9 mouse cellular contexts compared by ENCODE assay signal in the genomic region with DNA sequence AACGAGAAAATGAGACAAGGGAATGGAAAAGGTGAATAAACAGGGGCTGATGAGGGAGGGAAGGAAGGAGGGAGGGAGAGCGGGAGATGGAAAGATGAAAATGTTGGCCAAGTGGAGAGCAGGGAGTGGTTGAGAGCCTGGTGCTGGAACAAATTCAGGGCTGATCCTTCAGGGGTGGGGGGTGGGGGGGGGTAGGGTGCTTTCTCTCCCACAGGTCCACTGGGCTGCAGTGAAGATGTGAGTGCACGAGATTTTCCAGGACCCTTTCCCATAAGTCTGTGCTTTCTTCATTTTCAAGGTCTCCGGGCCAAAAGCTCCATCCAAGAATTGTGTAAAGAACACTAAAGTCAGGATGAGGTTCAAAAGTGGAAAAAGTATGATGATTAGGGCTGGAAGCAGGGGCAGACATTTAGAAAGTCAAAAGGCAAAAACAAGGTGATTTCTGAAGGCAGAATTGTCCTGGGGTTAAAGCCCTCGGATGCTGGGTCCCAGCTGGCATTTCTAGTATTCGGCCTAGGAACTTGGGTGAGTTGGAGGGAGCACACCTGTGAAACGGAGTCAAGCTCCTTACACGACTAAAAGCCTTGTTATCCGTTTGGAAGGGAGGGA.
DNase-seq lines count a peak whose midpoint lies in the region; ATAC-seq and TF ChIP-seq lines count a peak whose summit lies in the region.
"Had no signal": no experiment of that assay in that cellular context is flagged by ENCODE, and none has a peak within 500 bp of the region (broad histone marks: within the 10 kb centered on the region; RNA-seq: fewer than 3 reads in every experiment).

No protein-coding gene starts in this region.

- H3K9ac ChIP-seq in heart, embryonic 14.5 days (ENCODE audit: low read length), result peak overlapping the region; percentile 16; the same call in 1 of the 2 replicates
- no peak overlapping the region for H3K9ac ChIP-seq in embryonic facial prominence, embryonic 15.5 days
- H3K9ac ChIP-seq in heart, postnatal 0 days (replicated peaks; ENCODE audit: low read depth, low read length), result no peak overlapping the region
- H3K9ac ChIP-seq in midbrain, embryonic 11.5 days (ENCODE audit: low read length), result no peak overlapping the region

- WGBS in heart, embryonic 14.5 days, result 38% methylated on average over 9 of the region's 9 CpGs
- 26% methylated on average over 9 of the region's 9 CpGs for WGBS in embryonic facial prominence, embryonic 15.5 days
- WGBS in heart, postnatal 0 days, result 46% methylated on average over 9 of the region's 9 CpGs
- 64% methylated on average over 9 of the region's 9 CpGs for WGBS in midbrain, embryonic 11.5 days

- peak overlapping the region; percentile 75 to 82 for H3K27ac ChIP-seq in heart, embryonic 14.5 days (replicated peaks in 1 of 2; ENCODE audit: control insufficient read depth in 1 of 2, insufficient read depth in 1 of 2, low read depth in 2 of 2, low read length in 2 of 2)
- H3K27ac ChIP-seq in embryonic facial prominence, embryonic 15.5 days (replicated peaks), result peak overlapping the region; percentile 93
- peak overlapping the region; percentile 61 for H3K27ac ChIP-seq in heart, postnatal 0 days (ENCODE audit: low read depth)
- no peak overlapping the region for H3K27ac ChIP-seq in midbrain, embryonic 11.5 days (ENCODE audit: low read depth, low read length)

- no peaks in the 10 kb centered on the region for H3K9me3 ChIP-seq in heart, embryonic 14.5 days (ENCODE audit: control insufficient read depth, low read length)
- no peaks in the 10 kb centered on the region for H3K9me3 ChIP-seq in embryonic facial prominence, embryonic 15.5 days (replicated peaks)
- H3K9me3 ChIP-seq in heart, postnatal 0 days (replicated peaks; ENCODE audit: control insufficient read depth, low read length), result no peaks in the 10 kb centered on the region
- H3K9me3 ChIP-seq in midbrain, embryonic 11.5 days (ENCODE audit: control insufficient read depth, low read length), result no peaks in the 10 kb centered on the region

- no peak for TF ChIP-seq EP300 in heart, postnatal 0 days (IDR thresholded peaks at IDR 0.05; ENCODE audit: low read depth)

- H3K36me3 ChIP-seq in heart, embryonic 14.5 days (ENCODE audit: control insufficient read depth, insufficient read depth, low read length), result no peaks in the 10 kb centered on the region
- H3K36me3 ChIP-seq in embryonic facial prominence, embryonic 15.5 days, result no peaks in the 10 kb centered on the region
- H3K36me3 ChIP-seq in heart, postnatal 0 days (replicated peaks; ENCODE audit: control insufficient read depth, insufficient read depth, low read length), result no peaks in the 10 kb centered on the region
- no peaks in the 10 kb centered on the region for H3K36me3 ChIP-seq in midbrain, embryonic 11.5 days (ENCODE audit: control insufficient read depth, insufficient read depth, low read length)

- TF ChIP-seq CTCF in heart, postnatal 0 days (IDR thresholded peaks at IDR 0.05; ENCODE audit: low read depth), result no peak

- peaks cover 22 to 23% of the 10 kb centered on the region in 2 experiments for H3K4me1 ChIP-seq in heart, embryonic 14.5 days (ENCODE audit: control insufficient read depth in 2 of 2, insufficient read depth in 2 of 2, low read length in 2 of 2)
- H3K4me1 ChIP-seq in embryonic facial prominence, embryonic 15.5 days, result peaks cover 46% of the 10 kb centered on the region
- H3K4me1 ChIP-seq in heart, postnatal 0 days (ENCODE audit: control insufficient read depth, insufficient read depth), result peaks cover 10% of the 10 kb centered on the region; the same call in 1 of the 2 replicates
- H3K4me1 ChIP-seq in midbrain, embryonic 11.5 days (ENCODE audit: control insufficient read depth, insufficient read depth, low read length), result 0 out of 2 replicates have a peak, but pooled peaks cover 3% of the 10 kb centered on the region

- DNase-seq in heart, postnatal 4 days, result no peak
- DNase-seq in heart, postnatal 0 days (ENCODE audit: low spot score), result no peak
- peak; percentile 86 for DNase-seq in midbrain, embryonic 11.5 days (ENCODE audit: low spot score, missing footprints)
- DNase-seq in urinary bladder, adult 18-20 months (ENCODE audit: low spot score in 2 of 2), result no peak
- no peak for DNase-seq in gastrocnemius, postnatal 36 days
- DNase-seq: thymus, postnatal 4 days had no signal

- no peak overlapping the region for H3K4me3 ChIP-seq in heart, embryonic 14.5 days (ENCODE audit: control insufficient read depth in 1 of 2, insufficient read depth in 1 of 2, low read depth in 1 of 2, low read length in 2 of 2)
- H3K4me3 ChIP-seq in embryonic facial prominence, embryonic 15.5 days (replicated peaks), result no peak overlapping the region
- no peak overlapping the region for H3K4me3 ChIP-seq in heart, postnatal 0 days (ENCODE audit: low read depth, low read length)
- H3K4me3 ChIP-seq in midbrain, embryonic 11.5 days (ENCODE audit: low read depth, low read length), result no peak overlapping the region

- intact Hi-C loops in gastrocnemius, postnatal 36 days (cut with DNase I), result loop anchor here (5.0 kb wide), 1 partner anchor 66 kb away; no protein-coding TSS in a partner anchor

- no peaks in the 10 kb centered on the region for H3K27me3 ChIP-seq in heart, embryonic 14.5 days (ENCODE audit: control insufficient read depth, insufficient read depth, low read length)
- no peaks in the 10 kb centered on the region for H3K27me3 ChIP-seq in embryonic facial prominence, embryonic 15.5 days
- H3K27me3 ChIP-seq in heart, postnatal 0 days (ENCODE audit: control insufficient read depth, insufficient read depth, low read length), result no peaks in the 10 kb centered on the region
- H3K27me3 ChIP-seq in midbrain, embryonic 11.5 days (ENCODE audit: control insufficient read depth, insufficient read depth, low read length), result no peaks in the 10 kb centered on the region

- no peak for ATAC-seq in heart, embryonic 14.5 days (ENCODE audit: insufficient number of reproducible peaks, insufficient read depth, low FRiP score, low read depth)
- no peak for ATAC-seq in embryonic facial prominence, embryonic 15.5 days (ENCODE audit: insufficient number of reproducible peaks, low FRiP score, low TSS enrichment, low read depth)
- no peak for ATAC-seq in heart, postnatal 0 days (ENCODE audit: insufficient read depth, low read depth)
- no peak for ATAC-seq in midbrain, embryonic 11.5 days (ENCODE audit: low FRiP score)
- ATAC-seq in monocyte, adult 5-6 weeks (replicated peaks; ENCODE audit: insufficient number of reproducible peaks, low FRiP score, low TSS enrichment, poor library complexity, severe bottlenecking), result no peak

- peak overlapping the region; percentile 44 for H3K4me2 ChIP-seq in heart, embryonic 14.5 days (ENCODE audit: low read length)
- peak overlapping the region; percentile 24; the same call in 1 of the 2 replicates for H3K4me2 ChIP-seq in embryonic facial prominence, embryonic 15.5 days (replicated peaks)
- H3K4me2 ChIP-seq in heart, postnatal 0 days (ENCODE audit: low read depth, low read length), result peak overlapping the region; percentile 41
- no peak overlapping the region for H3K4me2 ChIP-seq in midbrain, embryonic 11.5 days
